Mouse (Mus musculus): ENCODE measurements around the gene Ankrd55.

GRCm38 (mm10) chr13:112417163-112417523 lies 128.9 kb downstream of the Ankrd55 start:
- TF ChIP-seq GATA1 (IDR thresholded peaks at IDR 0.05; ENCODE audit: borderline replicate concordance, low read length): no peak
- TF ChIP-seq FLI1 (IDR thresholded peaks at IDR 0.05; ENCODE audit: low read length): no peak
